Mouse (Mus musculus): ENCODE results near the gene Bola3.

GRCm38 (mm10) chr6:83350851-83351405, 2.0 kb downstream of the Bola3 start:
- TF ChIP-seq CTCF (IDR thresholded peaks at IDR 0.05; ENCODE audit: low read depth, low read length): no peak
- TF ChIP-seq POLR2A (IDR thresholded peaks at IDR 0.05; ENCODE audit: extremely low read depth, insufficient read depth, low read length): no peak
